Mouse (Mus musculus) heart, adult 2 months (tissue): ENCODE measurements around the gene Surf2.

Experiments
- CTCF ChIP-seq: fragments of 200-600 bp; IDR thresholded peaks from 2 replicates; pipeline ENCODE4 v1.8.1; 2022; ENCODE audit warnings: antibody characterized with exemption, mild to moderate bottlenecking, moderate library complexity
- EP300 ChIP-seq: fragments of 200-500 bp; IDR thresholded peaks from 2 replicates; pipeline ENCODE4 v1.6.1; 2011; ENCODE audit warnings: low read depth, low read length, control low read depth; ENCODE audit not compliant: insufficient read depth
- POLR2A ChIP-seq: fragments of 200-500 bp; IDR thresholded peaks from 2 replicates; pipeline ENCODE4 v1.6.1; 2011; ENCODE audit warnings: mild to moderate bottlenecking, low read depth, low read length, control low read depth; ENCODE audit not compliant: insufficient read depth

DNA sequence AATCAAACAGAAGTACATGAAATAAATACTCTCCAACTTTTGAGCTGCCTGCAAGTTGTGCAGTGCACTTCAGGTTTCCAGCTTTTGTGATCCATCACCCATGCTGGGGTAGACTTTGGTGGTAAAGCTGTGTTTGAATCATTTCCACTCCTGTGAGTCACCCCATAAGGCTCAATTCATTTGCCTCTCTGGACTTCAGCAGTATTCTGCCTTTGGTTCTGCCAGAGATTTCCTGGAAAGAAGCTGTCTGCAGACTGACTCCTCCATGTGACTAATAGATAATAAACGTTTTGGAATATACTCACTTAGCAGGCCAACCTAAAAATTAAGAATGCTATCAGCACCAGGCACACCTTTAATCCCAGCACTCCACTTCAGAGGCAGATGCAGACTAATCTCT is 15.4 kb upstream of the Surf2 start:
- TF ChIP-seq CTCF (no peak), POLR2A (no peak), EP300 (no peak)
